Mouse (Mus musculus): ENCODE data around the gene Lats2. TPM values are rescaled to one million over a fixed set of nuclear protein-coding genes. Genes with fewer than 3 reads are reported as not detected.
"Not testable (repeated sequence)": the region's sequence is repeated elsewhere in the genome, so short reads cannot be mapped to it uniquely, and the experiment has no call there.

Lats2 gene
- total and polyA plus RNA-seq, 2 experiments from 2014 or later: 17.2 to 43.7 TPM

- Histone ChIP-seq H3K4me3 (ENCODE audit: low read depth, low read length) (no peak overlapping the region), H3K4me2 (ENCODE audit: low read depth, low read length) (no peak overlapping the region), H3K27ac (ENCODE audit: low read depth) (no peak overlapping the region), H3K9ac (replicated peaks; ENCODE audit: low read depth, low read length) (no peak overlapping the region), H3K36me3 (replicated peaks; ENCODE audit: control insufficient read depth, insufficient read depth, low read length) (peaks cover 87% of the 10 kb centered on the region), H3K27me3 (ENCODE audit: control insufficient read depth, insufficient read depth, low read length) (no peaks in the 10 kb centered on the region), H3K9me3 (replicated peaks; ENCODE audit: control insufficient read depth, low read length) (no peaks in the 10 kb centered on the region), H3K4me1 (ENCODE audit: control insufficient read depth, insufficient read depth) (no peaks in the 10 kb centered on the region)
- 93% methylated on average over 8 of the region's 8 CpGs for WGBS
- TF ChIP-seq CTCF (IDR thresholded peaks at IDR 0.05; ENCODE audit: low read depth): peak; percentile 52
- no peak for TF ChIP-seq EP300 (IDR thresholded peaks at IDR 0.05; ENCODE audit: low read depth)
- no peak for DNase-seq (ENCODE audit: low spot score)
- ATAC-seq (ENCODE audit: insufficient read depth, low read depth): no peak
These were observed 62.6 kb downstream of the Lats2 start for GRCm38 (mm10) chr14:57695550-57695949.

- ATAC-seq (ENCODE audit: insufficient read depth, low read depth): no peak
- Histone ChIP-seq H3K27me3 (ENCODE audit: control insufficient read depth, insufficient read depth, low read length) (no peaks in the 10 kb centered on the region), H3K4me3 (ENCODE audit: low read depth, low read length) (no peak overlapping the region), H3K4me1 (ENCODE audit: control insufficient read depth, insufficient read depth) (no peaks in the 10 kb centered on the region), H3K9me3 (replicated peaks; ENCODE audit: control insufficient read depth, low read length) (no peaks in the 10 kb centered on the region), H3K36me3 (replicated peaks; ENCODE audit: control insufficient read depth, insufficient read depth, low read length) (peaks cover 82% of the 10 kb centered on the region), H3K9ac (replicated peaks; ENCODE audit: low read depth, low read length) (no peak overlapping the region), H3K4me2 (ENCODE audit: low read depth, low read length) (no peak overlapping the region), H3K27ac (ENCODE audit: low read depth) (no peak overlapping the region)
- no peak for DNase-seq (ENCODE audit: low spot score)
- 86% methylated on average over 16 of the region's 16 CpGs for WGBS
- TF ChIP-seq CTCF (IDR thresholded peaks at IDR 0.05; ENCODE audit: low read depth) (no peak), EP300 (IDR thresholded peaks at IDR 0.05; ENCODE audit: low read depth) (no peak)
These were observed 63.9 kb downstream of the Lats2 start for GRCm38 (mm10) chr14:57694246-57694645.

GRCm38 (mm10) chr14:57692517-57693130 is 65.6 kb downstream of the Lats2 start:
- 77% methylated on average over 17 of the region's 17 CpGs for WGBS

DNA sequence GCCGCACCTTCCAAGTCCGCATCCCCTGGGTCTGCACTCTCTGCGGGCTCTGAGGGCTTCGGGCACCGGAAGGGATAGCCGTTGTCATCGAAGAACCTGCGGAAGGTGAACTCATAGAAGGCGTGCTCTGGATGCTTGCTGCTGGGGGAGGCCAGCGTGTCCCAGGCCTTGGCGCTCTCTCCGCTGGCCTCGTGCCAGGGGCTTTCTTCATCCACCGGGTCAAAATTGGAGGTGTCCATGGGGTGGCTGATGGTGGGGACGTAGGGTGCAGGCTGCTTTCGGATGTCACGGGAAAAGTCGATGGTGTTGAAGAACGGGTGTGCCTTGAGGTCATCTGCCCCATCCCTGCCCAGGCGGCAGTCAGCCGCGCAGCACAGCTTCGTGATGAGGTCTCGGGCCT is 66.9 kb downstream of the Lats2 start:
- no peak for DNase-seq (ENCODE audit: low spot score)
- WGBS: 86% methylated on average over 24 of the region's 24 CpGs
- ATAC-seq (ENCODE audit: insufficient read depth, low read depth): no peak
- Histone ChIP-seq H3K4me3 (ENCODE audit: low read depth, low read length) (no peak overlapping the region), H3K27ac (ENCODE audit: low read depth) (no peak overlapping the region), H3K36me3 (replicated peaks; ENCODE audit: control insufficient read depth, insufficient read depth, low read length) (peaks cover 69% of the 10 kb centered on the region), H3K27me3 (ENCODE audit: control insufficient read depth, insufficient read depth, low read length) (no peaks in the 10 kb centered on the region), H3K4me1 (ENCODE audit: control insufficient read depth, insufficient read depth) (no peaks in the 10 kb centered on the region), H3K9me3 (replicated peaks; ENCODE audit: control insufficient read depth, low read length) (no peaks in the 10 kb centered on the region), H3K9ac (replicated peaks; ENCODE audit: low read depth, low read length) (no peak overlapping the region), H3K4me2 (ENCODE audit: low read depth, low read length) (no peak overlapping the region)
- TF ChIP-seq CTCF (IDR thresholded peaks at IDR 0.05; ENCODE audit: low read depth): no peak

More at GRCm38 (mm10) chr14:57692517-57693130, 65.6 kb downstream of the Lats2 start:
- DNase-seq (ENCODE audit: low spot score): no peak
- H3K36me3 ChIP-seq (replicated peaks; ENCODE audit: control insufficient read depth, insufficient read depth, low read length): peaks cover 78% of the 10 kb centered on the region
- no peaks in the 10 kb centered on the region for H3K27me3 ChIP-seq (ENCODE audit: control insufficient read depth, insufficient read depth, low read length)
- no peaks in the 10 kb centered on the region for H3K4me1 ChIP-seq (ENCODE audit: control insufficient read depth, insufficient read depth)
- H3K4me2 ChIP-seq (ENCODE audit: low read depth, low read length): no peak overlapping the region
- no peak for ATAC-seq (ENCODE audit: insufficient read depth, low read depth)
- TF ChIP-seq EP300 (IDR thresholded peaks at IDR 0.05; ENCODE audit: low read depth): no peak
- TF ChIP-seq CTCF (IDR thresholded peaks at IDR 0.05; ENCODE audit: low read depth): no peak
- H3K9me3 ChIP-seq (replicated peaks; ENCODE audit: control insufficient read depth, low read length): no peaks in the 10 kb centered on the region
- no peak overlapping the region for H3K9ac ChIP-seq (replicated peaks; ENCODE audit: low read depth, low read length)
- no peak overlapping the region for H3K27ac ChIP-seq (ENCODE audit: low read depth)
- H3K4me3 ChIP-seq (ENCODE audit: low read depth, low read length): no peak overlapping the region

- Histone ChIP-seq H3K27ac (ENCODE audit: low read depth) (no peak overlapping the region), H3K4me3 (ENCODE audit: low read depth, low read length) (no peak overlapping the region), H3K4me2 (ENCODE audit: low read depth, low read length) (no peak overlapping the region), H3K4me1 (ENCODE audit: control insufficient read depth, insufficient read depth) (no peaks in the 10 kb centered on the region), H3K9me3 (replicated peaks; ENCODE audit: control insufficient read depth, low read length) (no peaks in the 10 kb centered on the region), H3K27me3 (ENCODE audit: control insufficient read depth, insufficient read depth, low read length) (no peaks in the 10 kb centered on the region), H3K36me3 (replicated peaks; ENCODE audit: control insufficient read depth, insufficient read depth, low read length) (peaks cover 63% of the 10 kb centered on the region), H3K9ac (replicated peaks; ENCODE audit: low read depth, low read length) (no peak overlapping the region)
- TF ChIP-seq CTCF (IDR thresholded peaks at IDR 0.05; ENCODE audit: low read depth): no peak
- no peak for TF ChIP-seq EP300 (IDR thresholded peaks at IDR 0.05; ENCODE audit: low read depth)
- no peak for DNase-seq (ENCODE audit: low spot score)
- WGBS: 71% methylated on average over 8 of the region's 8 CpGs
- no peak for ATAC-seq (ENCODE audit: insufficient read depth, low read depth)
These were observed 67.5 kb downstream of the Lats2 start for GRCm38 (mm10) chr14:57690681-57691080.

DNA sequence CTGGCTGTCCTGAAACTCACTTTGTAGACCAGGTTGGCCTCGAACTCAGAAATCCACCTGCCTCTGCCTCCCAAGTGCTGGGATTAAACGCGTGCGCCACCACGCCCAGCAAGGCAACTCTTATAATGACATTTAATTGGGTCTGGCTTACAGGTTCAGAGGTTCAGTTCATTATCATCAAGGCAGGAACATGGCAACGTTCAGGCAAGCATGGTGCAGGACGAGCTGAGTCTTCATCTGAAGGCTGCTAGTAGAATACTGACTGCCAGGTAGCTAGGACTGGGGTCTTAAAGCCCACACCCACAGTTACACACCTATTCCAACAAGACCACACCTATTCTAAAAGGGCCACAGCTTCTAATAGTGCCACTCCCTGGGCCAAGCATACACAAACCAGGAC is 70.1 kb downstream of the Lats2 start:
- 94% methylated on average over 7 of the region's 7 CpGs for WGBS

More for the DNA sequence above, 70.1 kb downstream of the Lats2 start:
- H3K27ac ChIP-seq (ENCODE audit: low read depth); H3K4me2 ChIP-seq (ENCODE audit: low read depth, low read length); ATAC-seq (ENCODE audit: insufficient read depth, low read depth); DNase-seq (ENCODE audit: low spot score); H3K4me1 ChIP-seq (ENCODE audit: control insufficient read depth, insufficient read depth); H3K27me3 ChIP-seq (ENCODE audit: control insufficient read depth, insufficient read depth, low read length); H3K4me3 ChIP-seq (ENCODE audit: low read depth, low read length); H3K9ac ChIP-seq (replicated peaks; ENCODE audit: low read depth, low read length); H3K9me3 ChIP-seq (replicated peaks; ENCODE audit: control insufficient read depth, low read length): not testable (repeated sequence)
- H3K36me3 ChIP-seq (replicated peaks; ENCODE audit: control insufficient read depth, insufficient read depth, low read length): peaks cover 40% of the 10 kb centered on the region
